Mouse (Mus musculus): ENCODE measurements at regions not wholly inside any gene's neighbourhood (a gene's known extent, or its start where the extent isn't known, plus 50 kb on each side); places are given as distances from the start of the nearest gene placed in this dataset.

- H3K9ac ChIP-seq (ENCODE audit: insufficient read depth, low read depth): no peak overlapping the region
- no peaks in the 10 kb centered on the region for H3K9me3 ChIP-seq (replicated peaks; ENCODE audit: low read length)
- H3K4me2 ChIP-seq (ENCODE audit: insufficient read depth, low read depth, poor library complexity, severe bottlenecking): no peak overlapping the region
- no peaks in the 10 kb centered on the region for H3K79me2 ChIP-seq (replicated peaks; ENCODE audit: control insufficient read depth, extremely low read depth, insufficient read depth, poor library complexity, severe bottlenecking)
- no peak for DNase-seq (ENCODE audit: extremely low read depth)
- dilution Hi-C loops (cut with MboI; ENCODE audit: extremely low pct_ligation_motif_present, extremely low pct_unique_long_range_greater_than_20kb, low sequenced_read_pairs): no loop called here
- H3K4me3 ChIP-seq (replicated peaks in 1 of 3; ENCODE audit: low read depth in 2 of 3, low read length in 2 of 3, poor library complexity in 1 of 3): no peak overlapping the region
- peaks cover 7 to 12% of the 10 kb centered on the region in 2 experiments; a peak in 3 of 4 replicates for H3K4me1 ChIP-seq (ENCODE audit: control insufficient read depth in 1 of 2, insufficient read depth in 2 of 2)
- no peak overlapping the region for H3K27ac ChIP-seq (ENCODE audit: insufficient read depth, low read depth)
- no peaks in the 10 kb centered on the region for H3K36me3 ChIP-seq (replicated peaks in 1 of 2; ENCODE audit: control insufficient read depth in 1 of 2, insufficient read depth in 1 of 2, low read length in 1 of 2)
- in situ Hi-C loops (cut with MboI; ENCODE audit: low pct_ligation_motif_present, low pct_unique_long_range_greater_than_20kb, low sequenced_read_pairs): no loop called here
- TF ChIP-seq PAX5 (IDR thresholded peaks at IDR 0.05; ENCODE audit: low read length): no peak
- TF ChIP-seq MAZ (IDR thresholded peaks at IDR 0.05; ENCODE audit: low read depth, low read length): no peak
- no peak for TF ChIP-seq IRF4 (IDR thresholded peaks at IDR 0.05; ENCODE audit: low read depth, low read length)
- TF ChIP-seq POLR2AphosphoS2 (IDR thresholded peaks at IDR 0.05; ENCODE audit: low read depth, low read length): no peak
- no peak for TF ChIP-seq BHLHE40 (IDR thresholded peaks at IDR 0.05; ENCODE audit: low read depth, low read length)
- TF ChIP-seq CHD2 (IDR thresholded peaks at IDR 0.05; ENCODE audit: low read length): no peak
- no peak for TF ChIP-seq CHD1 (IDR thresholded peaks at IDR 0.05; ENCODE audit: low read depth, low read length)
- no peak for TF ChIP-seq NRF1 (IDR thresholded peaks at IDR 0.05; ENCODE audit: low read depth, low read length)
- TF ChIP-seq ZMIZ1 (IDR thresholded peaks at IDR 0.05; ENCODE audit: low read depth, low read length): no peak
- no peak for TF ChIP-seq JUND (conservative IDR thresholded peaks at IDR 0.05; ENCODE audit: low read depth, low read length)
- TF ChIP-seq ZC3H11A (IDR thresholded peaks at IDR 0.05; ENCODE audit: low read depth, low read length): no peak
- TF ChIP-seq MEF2A (IDR thresholded peaks at IDR 0.05; ENCODE audit: borderline replicate concordance, low read depth, low read length): no peak
- TF ChIP-seq RCOR1 (conservative IDR thresholded peaks at IDR 0.05; ENCODE audit: low read depth, low read length): no peak
- no peak for TF ChIP-seq SMC3 (IDR thresholded peaks at IDR 0.05; ENCODE audit: low read depth, low read length)
- TF ChIP-seq HCFC1 (IDR thresholded peaks at IDR 0.05; ENCODE audit: low read depth, low read length): no peak
- no peak for TF ChIP-seq MAFK (IDR thresholded peaks at IDR 0.05; ENCODE audit: insufficient replicate concordance, low read length)
- no peak for TF ChIP-seq MAX (IDR thresholded peaks at IDR 0.05; ENCODE audit: low read length)
- TF ChIP-seq TCF12 (IDR thresholded peaks at IDR 0.05; ENCODE audit: low read depth, low read length): no peak
- no peak for TF ChIP-seq ETS1 (conservative IDR thresholded peaks at IDR 0.05; ENCODE audit: low read depth, low read length)
- no peaks in the 10 kb centered on the region for H3K27me3 ChIP-seq (replicated peaks)
Measured at GRCm38 (mm10) chr13:37503898-37504297, 158.9 kb downstream of the Ly86 start.

GRCm38 (mm10) chr13:37504373-37504772, 159.4 kb downstream of the Ly86 start:
- Histone ChIP-seq H3K27me3 (replicated peaks) (no peaks in the 10 kb centered on the region), H3K4me1 (ENCODE audit: control insufficient read depth in 1 of 2, insufficient read depth in 2 of 2) (peaks cover 7 to 12% of the 10 kb centered on the region in 2 experiments; a peak in 3 of 4 replicates), H3K9me3 (replicated peaks; ENCODE audit: low read length) (no peaks in the 10 kb centered on the region), H3K4me2 (ENCODE audit: insufficient read depth, low read depth, poor library complexity, severe bottlenecking) (no peak overlapping the region), H3K4me3 (replicated peaks in 1 of 3; ENCODE audit: low read depth in 2 of 3, low read length in 2 of 3, poor library complexity in 1 of 3) (no peak overlapping the region), H3K36me3 (replicated peaks in 1 of 2; ENCODE audit: control insufficient read depth in 1 of 2, insufficient read depth in 1 of 2, low read length in 1 of 2) (no peaks in the 10 kb centered on the region), H3K79me2 (replicated peaks; ENCODE audit: control insufficient read depth, extremely low read depth, insufficient read depth, poor library complexity, severe bottlenecking) (no peaks in the 10 kb centered on the region), H3K9ac (ENCODE audit: insufficient read depth, low read depth) (no peak overlapping the region), H3K27ac (ENCODE audit: insufficient read depth, low read depth) (no peak overlapping the region)
- dilution Hi-C loops (cut with MboI; ENCODE audit: extremely low pct_ligation_motif_present, extremely low pct_unique_long_range_greater_than_20kb, low sequenced_read_pairs) (no loop called here), in situ Hi-C loops (cut with MboI; ENCODE audit: low pct_ligation_motif_present, low pct_unique_long_range_greater_than_20kb, low sequenced_read_pairs) (no loop called here)
- TF ChIP-seq RAD21 (IDR thresholded peaks at IDR 0.05; ENCODE audit: low read depth, low read length) (no peak), RCOR1 (conservative IDR thresholded peaks at IDR 0.05; ENCODE audit: low read depth, low read length) (no peak), KAT2A (IDR thresholded peaks at IDR 0.05; ENCODE audit: insufficient replicate concordance, low read length) (no peak), GABPA (IDR thresholded peaks at IDR 0.05; ENCODE audit: insufficient replicate concordance, low read depth, low read length) (no peak), PAX5 (IDR thresholded peaks at IDR 0.05; ENCODE audit: low read length) (no peak), JUND (conservative IDR thresholded peaks at IDR 0.05; ENCODE audit: low read depth, low read length) (no peak), ZMIZ1 (IDR thresholded peaks at IDR 0.05; ENCODE audit: low read depth, low read length) (no peak), USF1 (IDR thresholded peaks at IDR 0.05; ENCODE audit: low read depth, low read length) (no peak)
- no peak for DNase-seq (ENCODE audit: extremely low read depth)
